Mouse (Mus musculus) forebrain, postnatal 0 days (tissue): ENCODE results near the gene Prss34. TPM values are rescaled to one million over a fixed set of nuclear protein-coding genes. Genes with fewer than 3 reads are reported as not detected.
A peak's percentile ranks its signal among the peaks of the same experiment; 100 is the strongest.

ENCODE experiments used
- ATAC-seq: fragments of 200-750 bp; cut with Nextera tagmentation; 2 replicates; pipeline ENCODE4 v1.8.0; 2017; ENCODE audit warnings: mild to moderate bottlenecking, moderate library complexity
- DNase-seq: peaks from one replicate; pipeline ENCODE4 v3.0.0-alpha.2; 2015
- H3K27ac ChIP-seq: fragments of 300-500 bp; sonication (generic); 2 replicates; pipeline ENCODE4 v1.5.1; 2014; ENCODE audit warnings: low read depth, mild to moderate bottlenecking, antibody characterized with exemption, low read length, moderate library complexity, mixed read lengths
- H3K27me3 ChIP-seq: fragments of 300-500 bp; sonication (generic); 2 replicates; pipeline ENCODE4 v1.6.1; 2014; ENCODE audit warnings: mild to moderate bottlenecking, low read length, mixed read lengths; ENCODE audit not compliant: insufficient read depth
- H3K36me3 ChIP-seq: fragments of 300-500 bp; sonication (generic); 2 replicates; pipeline ENCODE4 v1.6.1; 2014; ENCODE audit warnings: mild to moderate bottlenecking, moderate library complexity; ENCODE audit not compliant: insufficient read depth
- H3K4me1 ChIP-seq: fragments of 300-500 bp; sonication (generic); 2 replicates; pipeline ENCODE4 v1.6.1; 2014; ENCODE audit warnings: antibody characterized with exemption; ENCODE audit not compliant: insufficient read depth
- H3K4me2 ChIP-seq: fragments of 300-500 bp; sonication (generic); 2 replicates; pipeline ENCODE4 v1.6.1; 2014; ENCODE audit warnings: low read depth, mild to moderate bottlenecking, moderate library complexity
- H3K4me3 ChIP-seq: fragments of 300-500 bp; sonication (generic); 2 replicates; pipeline ENCODE4 v1.5.1; 2014; ENCODE audit warnings: low read depth, low read length, mixed read lengths
- H3K9ac ChIP-seq: fragments of 300-500 bp; sonication (generic); 2 replicates; pipeline ENCODE4 v1.6.1; 2014; ENCODE audit warnings: mild to moderate bottlenecking
- H3K9me3 ChIP-seq: fragments of 300-500 bp; sonication (generic); 2 replicates; pipeline ENCODE4 v1.6.1; 2016; ENCODE audit warnings: low read length
- CTCF ChIP-seq: sonication (generic); IDR thresholded peaks from 2 replicates; pipeline ENCODE4 v1.5.1; 2016; ENCODE audit warnings: antibody characterized with exemption, control low read depth, low read depth
- WGBS: fragments of 180-500 bp; shearing (Covaris S2); extraction: QIAGEN DNeasy Blood & Tissue Kit; methylation state at CpG from one replicate; pipeline ENCODE4 v1.1.7; 2014; 5-methylcytosine and 5-hydroxymethylcytosine counted together
- polyA plus RNA-seq: library from polyadenylated mRNA; unstranded; fragments of >200 nt; fragmentation: Nextera tagmentation; extraction: Ambion mirVana; gene quantifications from 2 replicates; pipeline ENCODE4 v1.2.1, GENCODE M21; 2015
- total RNA-seq: library from RNA; depleted of rRNA; stranded (reverse); fragments of >200 nt; gene quantifications from 2 replicates; pipeline ENCODE4 v1.2.3, GENCODE M21; 2014

Prss34 gene
- total and polyA plus RNA-seq, 2 experiments from 2014 or later, result not detected

DNA sequence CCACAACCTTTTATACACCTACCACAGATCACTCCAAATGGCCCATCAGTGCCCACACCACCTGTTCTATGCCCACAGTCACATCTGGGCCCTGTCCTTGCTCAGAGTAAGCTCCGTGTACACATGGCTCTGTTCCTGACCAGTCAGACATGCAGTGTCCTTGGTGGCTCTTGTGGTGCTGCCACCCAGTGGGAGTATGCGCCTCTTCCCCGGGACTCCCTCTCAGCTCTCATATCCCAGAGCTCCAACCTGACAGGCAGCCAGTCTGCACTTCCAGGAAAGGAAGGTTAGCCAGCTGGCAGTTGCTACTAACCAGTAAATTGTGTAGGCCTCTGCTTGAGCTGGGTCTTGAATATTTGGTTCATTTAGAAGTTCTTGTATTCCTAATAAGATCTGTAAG lies 33.7 kb upstream of the Prss34 start:
- ATAC-seq (peak; percentile 38; the same call in 1 of the 2 replicates), DNase-seq (no peak)
- H3K27me3 ChIP-seq, result no peaks in the 10 kb centered on the region
- WGBS, result 66% methylated on average over 3 of the region's 3 CpGs
- no peak overlapping the region for H3K4me3 ChIP-seq
- no peak overlapping the region for H3K27ac ChIP-seq
- no peaks in the 10 kb centered on the region for H3K4me1 ChIP-seq
- peaks cover 81% of the 10 kb centered on the region for H3K36me3 ChIP-seq
- H3K9ac ChIP-seq, result no peak overlapping the region
- H3K4me2 ChIP-seq, result no peak overlapping the region
- H3K9me3 ChIP-seq, result no peaks in the 10 kb centered on the region
- peak; percentile 46 for TF ChIP-seq CTCF

DNA sequence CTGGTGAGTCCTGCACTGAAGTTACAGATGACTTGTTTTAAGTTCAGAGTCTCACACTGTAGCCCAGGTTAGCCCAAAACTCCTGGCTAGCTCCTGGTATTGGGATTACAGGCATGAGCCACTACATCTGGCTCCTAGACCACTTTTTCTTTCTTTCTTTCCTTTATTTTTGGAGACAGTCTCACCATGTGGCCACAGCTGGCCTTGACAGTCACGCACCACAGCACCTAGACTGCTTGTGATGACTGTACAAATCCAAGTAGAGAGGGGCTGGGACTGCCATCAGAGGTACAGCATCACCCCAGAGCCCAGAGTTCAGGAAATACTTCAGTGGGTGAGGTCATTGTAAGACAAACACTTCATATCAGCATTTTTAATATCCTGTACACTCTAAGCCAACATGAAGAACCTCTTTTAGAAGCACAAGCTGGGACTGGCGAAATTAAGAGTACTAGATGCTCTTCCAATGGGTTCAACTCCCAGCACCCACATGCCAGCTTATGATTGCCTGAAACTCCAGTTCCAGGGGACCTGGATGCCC lies 27.3 kb upstream of the Prss34 start:
- WGBS, result 84% methylated on average over 2 of the region's 2 CpGs
- H3K9me3 ChIP-seq, result no peaks in the 10 kb centered on the region
- no peak overlapping the region for H3K4me3 ChIP-seq
- peak overlapping the region; percentile 89 for H3K4me2 ChIP-seq
- TF ChIP-seq CTCF, result no peak
- peaks cover 21% of the 10 kb centered on the region for H3K4me1 ChIP-seq
- H3K27ac ChIP-seq, result no peak overlapping the region
- H3K27me3 ChIP-seq, result no peaks in the 10 kb centered on the region
- peaks cover 40% of the 10 kb centered on the region for H3K36me3 ChIP-seq
- no peak for DNase-seq
- ATAC-seq, result no peak
- no peak overlapping the region; the same call in 1 of the 2 replicates for H3K9ac ChIP-seq

GRCm38 (mm10) chr17:25272326-25272725 lies 25.9 kb upstream of the Prss34 start:
- H3K27ac ChIP-seq, result peak overlapping the region; percentile 98; the same call in 1 of the 2 replicates
- H3K4me1 ChIP-seq, result peaks cover 21% of the 10 kb centered on the region
- peak; percentile 24; the same call in 1 of the 2 replicates for TF ChIP-seq CTCF
- H3K36me3 ChIP-seq, result peaks cover 25% of the 10 kb centered on the region
- H3K4me2 ChIP-seq, result peak overlapping the region; percentile 89
- no peaks in the 10 kb centered on the region for H3K9me3 ChIP-seq
- ATAC-seq (no peak), DNase-seq (no peak)
- WGBS, result 1% methylated on average over 10 of the region's 10 CpGs
- peak overlapping the region; percentile 99 for H3K9ac ChIP-seq
- peak overlapping the region; percentile 94 for H3K4me3 ChIP-seq
- no peaks in the 10 kb centered on the region for H3K27me3 ChIP-seq

GRCm38 (mm10) chr17:25272951-25273705 lies 25.1 kb upstream of the Prss34 start:
- WGBS, result 2% methylated on average over 92 of the region's 92 CpGs

DNA sequence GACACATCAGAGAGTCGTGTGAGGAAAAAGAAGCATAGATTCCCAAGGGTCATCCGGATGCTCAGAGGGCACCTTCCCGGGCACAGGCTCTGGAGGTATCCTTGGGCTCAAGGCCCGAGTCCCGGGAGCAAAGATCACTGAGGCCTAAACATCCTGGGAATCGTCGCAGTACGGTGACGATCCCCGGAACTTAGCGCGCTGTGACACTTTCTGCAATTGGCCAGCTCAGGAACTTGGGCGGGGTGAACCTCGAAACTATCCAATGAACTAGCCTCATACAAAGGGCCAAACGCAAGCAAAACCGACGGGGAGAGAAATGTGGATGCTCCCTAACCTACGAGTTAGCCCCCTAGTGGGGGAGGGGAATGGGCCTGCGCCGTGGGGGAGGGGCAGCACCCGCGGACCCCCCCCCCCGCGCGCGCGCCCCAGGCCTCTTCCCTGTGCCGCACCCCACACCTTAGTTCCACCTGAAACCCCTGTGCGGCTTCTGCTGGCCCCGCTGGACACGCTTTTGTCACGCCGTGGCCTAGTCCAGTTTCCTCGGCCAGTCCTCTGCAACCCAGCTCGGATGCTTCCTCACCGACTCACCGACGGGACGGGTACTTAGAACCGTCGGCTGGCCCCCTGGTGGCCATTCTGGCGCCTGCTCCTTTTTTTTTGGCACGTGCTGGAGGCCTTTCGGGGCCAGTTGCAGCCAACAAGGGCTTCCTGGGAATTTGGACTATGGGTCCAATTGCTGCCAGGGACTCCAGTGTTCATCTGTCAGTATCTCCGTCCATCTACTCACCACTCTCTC lies 24.3 kb upstream of the Prss34 start:
- peak; percentile 84 for TF ChIP-seq CTCF

More at GRCm38 (mm10) chr17:25272951-25273705, 25.1 kb upstream of the Prss34 start:
- no peak for DNase-seq
- no peaks in the 10 kb centered on the region for H3K9me3 ChIP-seq
- peaks cover 21% of the 10 kb centered on the region for H3K4me1 ChIP-seq
- H3K9ac ChIP-seq, result peak overlapping the region; percentile 99
- ATAC-seq, result peak; percentile 90
- H3K27ac ChIP-seq, result peak overlapping the region; percentile 98
- H3K36me3 ChIP-seq, result peaks cover 17% of the 10 kb centered on the region
- no peak for TF ChIP-seq CTCF
- peak overlapping the region; percentile 89 for H3K4me2 ChIP-seq
- no peaks in the 10 kb centered on the region for H3K27me3 ChIP-seq
- H3K4me3 ChIP-seq, result peak overlapping the region; percentile 94

DNA sequence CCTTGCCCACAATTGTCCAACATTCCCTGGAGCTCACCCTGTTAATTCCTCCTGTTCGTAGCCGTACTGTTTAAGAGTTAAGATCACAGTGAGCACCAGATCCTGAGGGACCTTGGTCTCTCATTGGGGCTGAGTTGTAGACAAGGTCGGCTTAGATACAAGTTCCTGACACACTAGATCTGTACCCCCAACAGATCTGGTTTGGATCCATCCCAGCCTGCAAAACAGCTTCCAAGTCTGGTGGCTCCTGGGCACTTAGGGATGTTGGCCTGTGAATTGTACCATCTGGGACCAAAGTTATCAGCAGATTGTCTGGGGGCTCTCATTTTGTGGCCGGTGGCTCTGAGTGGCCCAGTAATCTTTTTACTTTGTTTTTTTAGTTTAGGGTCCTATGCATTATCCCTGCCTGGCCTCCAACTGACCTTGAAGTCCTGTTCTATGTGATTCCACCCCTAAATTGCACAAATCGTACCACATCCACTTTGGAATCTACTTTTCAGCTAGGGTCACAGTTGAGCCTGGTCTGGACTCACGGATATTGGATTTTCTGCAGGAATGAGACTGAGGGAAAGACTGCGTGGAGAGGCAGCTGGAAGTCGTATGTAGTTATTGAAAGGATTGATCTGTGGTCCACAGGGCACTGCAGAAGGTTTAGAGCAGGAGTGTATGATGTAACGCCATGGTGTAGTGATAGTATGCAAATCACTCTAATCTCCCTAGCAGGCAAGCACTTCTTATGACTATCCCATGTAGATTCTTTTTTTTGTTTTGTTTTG lies 23.4 kb upstream of the Prss34 start, which contains the start of gene Ube2i:
Gene Ube2i, minus strand, starts transcription at position 52 of the 776 bp plus-strand sequence.
- Histone ChIP-seq H3K27me3 (no peaks in the 10 kb centered on the region), H3K4me2 (peak within 1 kb of the TSS; percentile 89), H3K4me1 (peaks cover 21% of the 10 kb centered on the region), H3K36me3 (peaks cover under 1% of the 10 kb centered on the region; the same call in 1 of the 2 replicates), H3K9ac (peak within 1 kb of the TSS; percentile 99), H3K4me3 (peak within 1 kb of the TSS; percentile 94), H3K9me3 (no peaks in the 10 kb centered on the region), H3K27ac (peak within 1 kb of the TSS; percentile 98)
- DNase-seq (no peak), ATAC-seq (no peak)
- no peak for TF ChIP-seq CTCF
- 78% methylated on average over 9 of the region's 9 CpGs for WGBS

More for the DNA sequence above, 24.3 kb upstream of the Prss34 start:
- H3K27ac ChIP-seq, result peak overlapping the region; percentile 98
- peaks cover 9% of the 10 kb centered on the region for H3K36me3 ChIP-seq
- peaks cover 21% of the 10 kb centered on the region for H3K4me1 ChIP-seq
- H3K9ac ChIP-seq, result peak overlapping the region; percentile 99
- peak overlapping the region; percentile 89 for H3K4me2 ChIP-seq
- DNase-seq (peak; percentile 100), ATAC-seq (peak; percentile 84)
- peak overlapping the region; percentile 94 for H3K4me3 ChIP-seq
- WGBS, result 2% methylated on average over 41 of the region's 45 CpGs
- no peaks in the 10 kb centered on the region for H3K27me3 ChIP-seq
- no peaks in the 10 kb centered on the region for H3K9me3 ChIP-seq
